Mouse (Mus musculus) cerebellum, adult 8-10 months (tissue): ENCODE measurements at regions not wholly inside any gene's neighbourhood (a gene's known extent, or its start where the extent isn't known, plus 50 kb on each side); places are given as distances from the start of the nearest gene placed in this dataset.

Experiments used
- DNase-seq: peaks from one replicate; pipeline ENCODE4 v3.0.0; 2022

GRCm38 (mm10) chr3:54103098-54103497, 52.7 kb upstream of the Trpc4 start:
- DNase-seq = no peak

- DNase-seq = no peak
These were observed 72.2 kb upstream of the Trpc4 start for GRCm38 (mm10) chr3:54083634-54084033.

GRCm38 (mm10) chr3:54076461-54076860, 79.4 kb upstream of the Trpc4 start:
- DNase-seq = no peak

GRCm38 (mm10) chr3:54060653-54061052, 95.2 kb upstream of the Trpc4 start:
- no peak for DNase-seq

- no peak for DNase-seq
These were observed 101.5 kb upstream of the Trpc4 start for GRCm38 (mm10) chr3:54054376-54054775.

- no peak for DNase-seq
These were observed 106.5 kb upstream of the Trpc4 start for GRCm38 (mm10) chr3:54049370-54049769.

GRCm38 (mm10) chr3:54048091-54048670, 107.7 kb upstream of the Trpc4 start:
- no peak for DNase-seq

- DNase-seq = no peak
These were observed 128.5 kb upstream of the Trpc4 start for GRCm38 (mm10) chr3:54027365-54027764.

- no peak for DNase-seq
These were observed 135.6 kb upstream of the Trpc4 start for GRCm38 (mm10) chr3:54020196-54020595.

- no peak for DNase-seq
These were observed 137.7 kb upstream of the Trpc4 start for GRCm38 (mm10) chr3:54017943-54018649.

- DNase-seq = no peak
These were observed 139.0 kb upstream of the Trpc4 start for GRCm38 (mm10) chr3:54016877-54017276.

- no peak for DNase-seq
These were observed 144.8 kb upstream of the Trpc4 start for GRCm38 (mm10) chr3:54011016-54011415.

- no peak for DNase-seq
These were observed 129.4 kb upstream of the Ufm1 start for GRCm38 (mm10) chr3:53992993-53993392.

GRCm38 (mm10) chr3:53988796-53989195, 125.2 kb upstream of the Ufm1 start:
- no peak for DNase-seq

GRCm38 (mm10) chr3:53988256-53988655, 124.6 kb upstream of the Ufm1 start:
- peak; percentile 19 for DNase-seq

- no peak for DNase-seq
These were observed 123.7 kb upstream of the Ufm1 start for GRCm38 (mm10) chr3:53987316-53987715.

GRCm38 (mm10) chr3:53984743-53985550, 121.3 kb upstream of the Ufm1 start:
- DNase-seq = no peak

- no peak for DNase-seq
These were observed 118.7 kb upstream of the Ufm1 start for GRCm38 (mm10) chr3:53982311-53982710.

- DNase-seq = no peak
These were observed 118.0 kb upstream of the Ufm1 start for GRCm38 (mm10) chr3:53981585-53981984.

GRCm38 (mm10) chr3:53977379-53978080, 113.9 kb upstream of the Ufm1 start:
- DNase-seq = no peak

- DNase-seq = no peak
These were observed 111.4 kb upstream of the Ufm1 start for GRCm38 (mm10) chr3:53974905-53975551.

GRCm38 (mm10) chr3:53969000-53969641, 105.5 kb upstream of the Ufm1 start:
- no peak for DNase-seq
